10 mouse cellular contexts compared by ENCODE assay signal in genomic region chr1:170655280-170655917, GRCm38 (mm10). TPM values are rescaled to one million over a fixed set of nuclear protein-coding genes. Genes with fewer than 3 reads are reported as not detected.
DNase-seq lines count a peak whose midpoint lies in the region; ATAC-seq and TF ChIP-seq lines count a peak whose summit lies in the region.
"Had no signal": no experiment of that assay in that cellular context is flagged by ENCODE, and none has a peak within 500 bp of the region (broad histone marks: within the 10 kb centered on the region; RNA-seq: fewer than 3 reads in every experiment).

No protein-coding gene starts in this region.

- no peak overlapping the region for H3K4me3 ChIP-seq in left cerebral cortex, adult 2 months
- no peak overlapping the region for H3K4me3 ChIP-seq in stomach, embryonic 16.5 days (replicated peaks; ENCODE audit: low read length)
- H3K4me3 ChIP-seq: megakaryocyte, embryonic 14.5 days had no signal

- intact Hi-C loops in left cerebral cortex, adult 2 months (cut with DNase I), result no loop called here

- DNase-seq in cerebellum, postnatal 10 days, result peak; percentile 43 to 48
- no peak for DNase-seq in cerebellum, postnatal 36 days
- DNase-seq in lung, postnatal 10 days, result peak; percentile 37
- DNase-seq in lung, adult 18-20 months, result no peak
- peak in 1 of 2 experiments; percentile 25 for DNase-seq in left cerebral cortex, adult 2 months (ENCODE audit: extremely low spot score in 1 of 2, low spot score in 2 of 2)
- DNase-seq in gastrocnemius, adult 8-10 months (ENCODE audit: low spot score in 2 of 2), result no peak
- DNase-seq in adrenal gland, postnatal 25 days, result no peak
- DNase-seq: thymus, postnatal 25 days had no signal

- peaks cover 23% of the 10 kb centered on the region; the same call in 1 of the 2 replicates for H3K4me1 ChIP-seq in stomach, embryonic 16.5 days (ENCODE audit: control insufficient read depth, insufficient read depth, low read length)
- H3K4me1 ChIP-seq: megakaryocyte, embryonic 14.5 days had no signal

- no peak for TF ChIP-seq CTCF in left cerebral cortex, adult 2 months (IDR thresholded peaks at IDR 0.05)

- peak; percentile 38; the same call in 1 of the 2 replicates for ATAC-seq in stomach, embryonic 16.5 days (ENCODE audit: insufficient read depth, low FRiP score)

- WGBS in stomach, embryonic 16.5 days, result 49% methylated on average over 5 of the region's 5 CpGs

- no peaks in the 10 kb centered on the region for H3K27me3 ChIP-seq in stomach, embryonic 16.5 days (ENCODE audit: control insufficient read depth, insufficient read depth, low read length)

- H3K4me2 ChIP-seq in stomach, embryonic 16.5 days (ENCODE audit: low read depth, low read length), result no peak overlapping the region

- no peaks in the 10 kb centered on the region for H3K9me3 ChIP-seq in stomach, embryonic 16.5 days (replicated peaks; ENCODE audit: control insufficient read depth, low read length)

- H3K36me3 ChIP-seq in stomach, embryonic 16.5 days (ENCODE audit: control insufficient read depth, insufficient read depth, low read length), result no peaks in the 10 kb centered on the region

- no peak overlapping the region for H3K9ac ChIP-seq in stomach, embryonic 16.5 days (ENCODE audit: low read length)

- H3K27ac ChIP-seq in left cerebral cortex, adult 2 months, result peak overlapping the region; percentile 13; the same call in 1 of the 2 replicates
- H3K27ac ChIP-seq in stomach, embryonic 16.5 days (ENCODE audit: low read length), result no peak overlapping the region

RNA-seq across cellular contexts. Expression of gene Olfml2b, which starts 11.1 kb away (rescaled TPM):
- total RNA-seq in left cerebral cortex, adult 2 months (2021), result 1 to 10 TPM; 2.9 to 3.2 TPM
- 49.2 and 58.5 TPM in 2 replicates for polyA plus RNA-seq in stomach, embryonic 16.5 days (2015; fragmentation: Nextera tagmentation; extraction: Ambion mirVana)
- 1 to 10 TPM; 1.5 to 3.4 (median 2.0) TPM for total RNA-seq in gastrocnemius, adult 8-10 months (2022)
- total RNA-seq in adrenal gland, postnatal 25 days (2021), result 6.7 and 7.0 TPM in 2 replicates

Comparison
In these comparisons a context has a peak if more than half of its experiments do, and no peak if none do; other contexts are left out.
1. DNase-seq: peak in cerebellum, postnatal 10 days (2 of 2) and lung, postnatal 10 days (single experiment); none in cerebellum, postnatal 36 days (0 of 2), lung, adult 18-20 months (0 of 2), gastrocnemius, adult 8-10 months (0 of 2) and adrenal gland, postnatal 25 days (single experiment).